Mouse (Mus musculus) kidney, embryonic 14.5 days (tissue): ENCODE data around the gene Gckr. TPM values are rescaled to one million over a fixed set of nuclear protein-coding genes. Genes with fewer than 3 reads are reported as not detected.

Experiments used
- polyA plus RNA-seq: library from polyadenylated mRNA; unstranded; fragments of >200 nt; fragmentation: Nextera tagmentation; extraction: Ambion mirVana; gene quantifications from 2 replicates; pipeline ENCODE4 v1.2.1, GENCODE M21; 2014

Gckr gene
- polyA plus RNA-seq, 1 experiment from 2014 or later, result 0.76 TPM

Other genes with a start within 250 kb of the Gckr start
- gene Atraid, start 249.1 kb upstream of the Gckr start, polyA plus RNA-seq, result 144 and 160 TPM in 2 replicates
- 5.5 and 10.9 TPM in 2 replicates for gene Slc5a6, start 248.5 kb upstream of the Gckr start, polyA plus RNA-seq
- 35.4 and 40.5 TPM in 2 replicates for gene Cad, start 242.7 kb upstream of the Gckr start, polyA plus RNA-seq
- gene Dnajc5g, start 191.2 kb upstream of the Gckr start, polyA plus RNA-seq, result not detected in 2 replicates
- 1.9 and 3.4 TPM in 2 replicates for gene Slc30a3, start 189.2 kb upstream of the Gckr start, polyA plus RNA-seq
- not detected in 2 replicates for gene Trim54, start 180.7 kb upstream of the Gckr start, polyA plus RNA-seq
- gene Ucn, start 158.6 kb upstream of the Gckr start, polyA plus RNA-seq, result not detected in 2 replicates
- 67.5 and 68.3 TPM in 2 replicates for gene Mpv17, start 143.2 kb upstream of the Gckr start, polyA plus RNA-seq
- gene Gm29609, start 117.5 kb upstream of the Gckr start, polyA plus RNA-seq, result 1.4 and 1.6 TPM in 2 replicates
- 51.6 and 85.6 TPM in 2 replicates for gene Gtf3c2, start 117.3 kb upstream of the Gckr start, polyA plus RNA-seq
- gene Snx17, start 104.2 kb upstream of the Gckr start, polyA plus RNA-seq, result 110 and 133 TPM in 2 replicates
- gene Eif2b4, start 104.0 kb upstream of the Gckr start, polyA plus RNA-seq, result 60.1 and 67.3 TPM in 2 replicates
- gene Zfp513, start 95.1 kb upstream of the Gckr start, polyA plus RNA-seq, result 6.7 and 9.0 TPM in 2 replicates
- 130 and 145 TPM in 2 replicates for gene Ppm1g, start 76.8 kb upstream of the Gckr start, polyA plus RNA-seq
- gene Nrbp1, start 56.6 kb upstream of the Gckr start, polyA plus RNA-seq, result 115 and 153 TPM in 2 replicates
- gene Gm9970, start 56.2 kb upstream of the Gckr start, polyA plus RNA-seq, result 0.39 and 0.72 TPM in 2 replicates
- gene Krtcap3, start 45.8 kb upstream of the Gckr start, polyA plus RNA-seq, result 28.0 and 31.8 TPM in 2 replicates
- 26.3 and 31.9 TPM in 2 replicates for gene Ift172, start 6.3 kb upstream of the Gckr start, polyA plus RNA-seq
- 42.8 and 55.6 TPM in 2 replicates for gene Fndc4, start 1.4 kb upstream of the Gckr start, polyA plus RNA-seq
- gene Zfp512, start 155.0 kb downstream of the Gckr start, polyA plus RNA-seq, result 27.4 and 55.0 TPM in 2 replicates
- gene 4930548H24Rik, start 188.3 kb downstream of the Gckr start, polyA plus RNA-seq, result 0.08 and 0.09 TPM in 2 replicates
- gene Gpn1, start 197.3 kb downstream of the Gckr start, polyA plus RNA-seq, result 55.8 and 72.0 TPM in 2 replicates
- 31.1 and 31.2 TPM in 2 replicates for gene Slc4a1ap, start 229.6 kb downstream of the Gckr start, polyA plus RNA-seq
- gene Supt7l, start 230.4 kb downstream of the Gckr start, polyA plus RNA-seq, result 18.5 and 23.8 TPM in 2 replicates